Comparison of ENCODE assay signal across 35 mouse cellular contexts in genomic region chr13:34032041-34032440, GRCm38 (mm10). TPM values are rescaled to one million over a fixed set of nuclear protein-coding genes. Genes with fewer than 3 reads are reported as not detected.
A peak's percentile ranks its signal among the peaks of the same experiment; 100 is the strongest.
DNase-seq lines count a peak whose midpoint lies in the region; ATAC-seq and TF ChIP-seq lines count a peak whose summit lies in the region.
"Had no signal": no experiment of that assay in that cellular context is flagged by ENCODE, and none has a peak within 500 bp of the region (broad histone marks: within the 10 kb centered on the region; RNA-seq: fewer than 3 reads in every experiment).

No protein-coding gene starts in this region.

- H3K4me1 ChIP-seq in liver, embryonic 13.5 days (replicated peaks), result peaks cover 13% of the 10 kb centered on the region
- H3K4me1 ChIP-seq in forebrain, postnatal 0 days (ENCODE audit: insufficient read depth), result 0 out of 2 replicates have a peak, but pooled peaks cover 3% of the 10 kb centered on the region

- peak; percentile 91 for ATAC-seq in common myeloid progenitor, adult 5-6 weeks (replicated peaks; ENCODE audit: low read depth, poor library complexity, severe bottlenecking)
- peak; percentile 55; the same call in 1 of the 2 replicates for ATAC-seq in liver, embryonic 13.5 days (ENCODE audit: low read depth)
- no peak for ATAC-seq in forebrain, postnatal 0 days
- ATAC-seq: activated CD4-positive, CD25-positive, alpha-beta regulatory T cell, adult 4 months; CD4-positive, CD25-positive, alpha-beta regulatory T cell, adult 4 months; intestine, embryonic 16.5 days; midbrain, embryonic 16.5 days had no signal

- H3K27me3 ChIP-seq in liver, embryonic 13.5 days, result no peaks in the 10 kb centered on the region
- no peaks in the 10 kb centered on the region for H3K27me3 ChIP-seq in forebrain, postnatal 0 days (ENCODE audit: insufficient read depth, low read length)
- H3K27me3 ChIP-seq: embryonic facial prominence, embryonic 12.5 days; forebrain, embryonic 12.5 days; hindbrain, embryonic 13.5 days; limb, embryonic 15.5 days; lung, embryonic 15.5 days had no signal

- H3K4me3 ChIP-seq in liver, embryonic 13.5 days (replicated peaks), result no peak overlapping the region
- H3K4me3 ChIP-seq in macrophage (ENCODE audit: inconsistent target), result no peak overlapping the region
- no peak overlapping the region for H3K4me3 ChIP-seq in forebrain, postnatal 0 days (ENCODE audit: low read depth, low read length)
- H3K4me3 ChIP-seq: embryonic facial prominence, embryonic 12.5 days; erythroblast, embryonic 14.5 days; forebrain, embryonic 12.5 days; hindbrain, embryonic 13.5 days; limb, embryonic 10.5 days; limb, embryonic 15.5 days; lung, embryonic 15.5 days; midbrain, embryonic 10.5 days had no signal

- TF ChIP-seq CTCF in forebrain, postnatal 0 days (IDR thresholded peaks at IDR 0.05; ENCODE audit: low read depth), result no peak

- WGBS in liver, embryonic 13.5 days (ENCODE audit: insufficient replicate concordance), result 38% methylated on average over 2 of the region's 2 CpGs
- 4% methylated on average over 2 of the region's 2 CpGs for WGBS in macrophage (ENCODE audit: missing documents)
- WGBS in forebrain, postnatal 0 days, result 59% methylated on average over 2 of the region's 2 CpGs

- no peaks in the 10 kb centered on the region for H3K9me3 ChIP-seq in liver, embryonic 13.5 days (replicated peaks)
- no peaks in the 10 kb centered on the region for H3K9me3 ChIP-seq in forebrain, postnatal 0 days (ENCODE audit: low read length)
- H3K9me3 ChIP-seq: embryonic facial prominence, embryonic 12.5 days; forebrain, embryonic 12.5 days; hindbrain, embryonic 13.5 days; limb, embryonic 10.5 days; limb, embryonic 15.5 days; lung, embryonic 15.5 days; midbrain, embryonic 10.5 days had no signal

- no peak overlapping the region for H3K27ac ChIP-seq in liver, embryonic 13.5 days
- H3K27ac ChIP-seq in macrophage, result peak overlapping the region; percentile 91
- H3K27ac ChIP-seq in forebrain, postnatal 0 days (ENCODE audit: low read depth, low read length), result no peak overlapping the region
- H3K27ac ChIP-seq: embryonic facial prominence, embryonic 12.5 days; forebrain, embryonic 12.5 days; hindbrain, embryonic 13.5 days; kidney, postnatal 0 days; limb, embryonic 10.5 days; limb, embryonic 15.5 days; lung, embryonic 15.5 days; midbrain, embryonic 10.5 days; stomach, postnatal 0 days had no signal

- no peak overlapping the region for H3K9ac ChIP-seq in liver, embryonic 13.5 days
- no peak overlapping the region for H3K9ac ChIP-seq in forebrain, postnatal 0 days
- H3K9ac ChIP-seq: embryonic facial prominence, embryonic 12.5 days; forebrain, embryonic 12.5 days; hindbrain, embryonic 13.5 days; limb, embryonic 15.5 days; lung, embryonic 15.5 days had no signal

- no peak overlapping the region for H3K4me2 ChIP-seq in liver, embryonic 13.5 days
- no peak overlapping the region for H3K4me2 ChIP-seq in forebrain, postnatal 0 days (ENCODE audit: low read depth)
- H3K4me2 ChIP-seq: embryonic facial prominence, embryonic 12.5 days; forebrain, embryonic 12.5 days; heart, embryonic 11.5 days; hindbrain, embryonic 13.5 days; limb, embryonic 15.5 days; lung, embryonic 15.5 days had no signal

- peaks cover 24% of the 10 kb centered on the region; the same call in 1 of the 2 replicates for H3K79me2 ChIP-seq in macrophage (ENCODE audit: inconsistent target)

- DNase-seq in 416B (ENCODE audit: low read depth), result peak; percentile 91
- no peak for DNase-seq in liver, embryonic 13.5 days
- DNase-seq in forebrain, postnatal 0 days, result no peak
- no peak for DNase-seq in right cerebral cortex, adult 18-20 months
- no peak for DNase-seq in Muller cell, postnatal 12 days (ENCODE audit: inconsistent ontology term)
- DNase-seq: adrenal gland, adult 8-10 months; cerebellum, adult 11 months; cerebellum, adult 9-10 months; cerebellum, postnatal 36 days; embryo, embryonic 11 days; gastrocnemius, postnatal 10 days; heart, postnatal 36 days; kidney, adult 8-10 months; layer of hippocampus, adult 9-11 months; lung, postnatal 4 days; right cerebral cortex, postnatal 4 days; thymus, adult 18-20 months; thymus, postnatal 36 days had no signal

- peaks cover 60% of the 10 kb centered on the region for H3K36me3 ChIP-seq in liver, embryonic 13.5 days
- H3K36me3 ChIP-seq in macrophage (ENCODE audit: inconsistent target), result peaks cover 53% of the 10 kb centered on the region
- H3K36me3 ChIP-seq in forebrain, postnatal 0 days (ENCODE audit: insufficient read depth), result peaks cover 28% of the 10 kb centered on the region

RNA-seq across cellular contexts. Expression of gene Bphl, which starts 5.4 kb away (rescaled TPM):
- total RNA-seq in common myeloid progenitor, adult 5-6 weeks (2017), result 25.9 and 51.3 TPM in 2 replicates
- polyA plus RNA-seq in liver, embryonic 13.5 days (2015; fragmentation: Nextera tagmentation; extraction: Ambion mirVana), result 32.3 and 37.9 TPM in 2 replicates
- total RNA-seq in macrophage (2018; cell fraction: chromatin; rRNA removed), result 10 to 100 TPM in 14 of 26 experiments, 1 to 10 TPM in 12; 1.7 to 20.9 (median 12.3) TPM
- 10 to 100 TPM; 16.3 to 36.8 (median 24.4) TPM for total RNA-seq in macrophage (2018; cell fraction: cytosol; rRNA removed)
- total RNA-seq in macrophage (2018; cell fraction: nucleus; rRNA removed), result 10 to 100 TPM in 16 of 26 experiments, 1 to 10 TPM in 10; 4.0 to 30.8 (median 11.6) TPM
- 16.8 to 29.1 TPM (median 24.2 TPM) in 3 replicates for polyA plus RNA-seq in macrophage (2018)
- total RNA-seq in forebrain, postnatal 0 days (2014; rRNA removed), result 37.1 and 40.5 TPM in 2 replicates
- 46.0 and 51.2 TPM in 2 replicates for polyA plus RNA-seq in forebrain, postnatal 0 days (2015; fragmentation: Nextera tagmentation; extraction: Ambion mirVana)

RNA-seq across cellular contexts. Expression of gene Serpinb6a, which starts 29.4 kb away (rescaled TPM):
- total RNA-seq in common myeloid progenitor, adult 5-6 weeks (2017), result 15.1 and 16.4 TPM in 2 replicates
- 14.2 and 14.3 TPM in 2 replicates for polyA plus RNA-seq in liver, embryonic 13.5 days (2015; fragmentation: Nextera tagmentation; extraction: Ambion mirVana)
- 100 to 1,000 TPM in 16 of 26 experiments, 10 to 100 TPM in 10; 61.3 to 344 (median 127) TPM for total RNA-seq in macrophage (2018; cell fraction: chromatin; rRNA removed)
- 1,000 to 10,000 TPM in 6 of 26 experiments, 100 to 1,000 TPM in 20; 289 to 1,112 (median 609) TPM for total RNA-seq in macrophage (2018; cell fraction: cytosol; rRNA removed)
- total RNA-seq in macrophage (2018; cell fraction: nucleus; rRNA removed), result 100 to 1,000 TPM; 108 to 456 (median 182) TPM
- 845 to 1,624 TPM (median 1,052 TPM) in 3 replicates for polyA plus RNA-seq in macrophage (2018)
- total RNA-seq in forebrain, postnatal 0 days (2014; rRNA removed), result 53.0 and 62.6 TPM in 2 replicates
- 48.1 and 50.6 TPM in 2 replicates for polyA plus RNA-seq in forebrain, postnatal 0 days (2015; fragmentation: Nextera tagmentation; extraction: Ambion mirVana)

RNA-seq across cellular contexts. Expression of gene Ripk1, which starts 29.9 kb away (rescaled TPM):
- total RNA-seq in common myeloid progenitor, adult 5-6 weeks (2017), result 43.0 and 47.0 TPM in 2 replicates
- polyA plus RNA-seq in liver, embryonic 13.5 days (2015; fragmentation: Nextera tagmentation; extraction: Ambion mirVana), result 11.6 and 12.5 TPM in 2 replicates
- total RNA-seq in macrophage (2018; cell fraction: chromatin; rRNA removed), result 100 to 1,000 TPM in 24 of 26 experiments, 10 to 100 TPM in 2; 97.1 to 196 (median 136) TPM
- total RNA-seq in macrophage (2018; cell fraction: cytosol; rRNA removed), result 10 to 100 TPM; 47.4 to 84.8 (median 67.0) TPM
- 100 to 1,000 TPM in 13 of 26 experiments, 10 to 100 TPM in 13; 75.8 to 197 (median 100) TPM for total RNA-seq in macrophage (2018; cell fraction: nucleus; rRNA removed)
- 61.5 to 114 TPM (median 61.6 TPM) in 3 replicates for polyA plus RNA-seq in macrophage (2018)
- total RNA-seq in forebrain, postnatal 0 days (2014; rRNA removed), result 8.2 and 10.3 TPM in 2 replicates
- 2.3 and 3.4 TPM in 2 replicates for polyA plus RNA-seq in forebrain, postnatal 0 days (2015; fragmentation: Nextera tagmentation; extraction: Ambion mirVana)

RNA-seq across cellular contexts. Expression of gene Tubb2a, which starts 45.8 kb away (rescaled TPM):
- total RNA-seq in common myeloid progenitor, adult 5-6 weeks (2017), result 8.1 and 15.1 TPM in 2 replicates
- 67.7 and 68.7 TPM in 2 replicates for polyA plus RNA-seq in liver, embryonic 13.5 days (2015; fragmentation: Nextera tagmentation; extraction: Ambion mirVana)
- total RNA-seq in macrophage (2018; cell fraction: chromatin; rRNA removed), result 100 to 1,000 TPM in 13 of 26 experiments, 10 to 100 TPM in 13; 16.0 to 287 (median 102) TPM
- 100 to 1,000 TPM; 194 to 451 (median 311) TPM for total RNA-seq in macrophage (2018; cell fraction: cytosol; rRNA removed)
- 100 to 1,000 TPM in 22 of 26 experiments, 10 to 100 TPM in 4; 66.3 to 379 (median 177) TPM for total RNA-seq in macrophage (2018; cell fraction: nucleus; rRNA removed)
- polyA plus RNA-seq in macrophage (2018), result 162 to 260 TPM (median 170 TPM) in 3 replicates
- total RNA-seq in forebrain, postnatal 0 days (2014; rRNA removed), result 4,454 and 4,559 TPM in 2 replicates
- 3,524 and 3,579 TPM in 2 replicates for polyA plus RNA-seq in forebrain, postnatal 0 days (2015; fragmentation: Nextera tagmentation; extraction: Ambion mirVana)

Comparison
In these comparisons a context has a peak if more than half of its experiments do, and no peak if none do; other contexts are left out.
1. RNA of gene Serpinb6a, which starts 29.4 kb away (polyA plus RNA-seq): 845 to 1,624 TPM in macrophage; 48.1 to 50.6 TPM in forebrain, postnatal 0 days and 14.2 to 14.3 TPM in liver, embryonic 13.5 days; every median in the first group is over 10 times any median in the second.